Mouse (Mus musculus): ENCODE measurements around the gene Nmnat1.

DNA sequence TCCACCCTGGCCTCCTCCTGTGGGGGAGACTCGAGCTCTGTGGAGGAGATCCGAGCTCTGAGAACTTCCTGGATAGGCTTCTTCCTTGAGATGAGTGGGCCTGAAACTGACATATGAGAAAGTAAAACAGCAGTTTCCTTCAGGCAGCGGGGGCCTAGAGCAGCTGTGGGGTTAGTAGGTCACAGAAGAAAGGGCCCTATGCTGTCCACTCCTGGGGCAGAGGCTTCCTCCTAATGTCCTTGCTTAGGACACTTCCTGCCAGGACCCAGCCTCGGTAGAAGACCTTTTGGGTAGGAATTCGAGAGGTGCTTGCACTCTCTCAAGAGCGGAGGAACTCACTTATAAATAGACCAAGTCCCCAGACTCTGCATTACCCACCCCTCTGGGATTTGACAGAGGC, 44.7 kb upstream of the Nmnat1 start:
- no peak for TF ChIP-seq CTCF (IDR thresholded peaks at IDR 0.05; ENCODE audit: borderline replicate concordance, insufficient read depth, low read depth, low read length)
- TF ChIP-seq POLR2A (IDR thresholded peaks at IDR 0.05; ENCODE audit: borderline replicate concordance, insufficient read depth, low read length), result no peak
